Mouse (Mus musculus) myocyte (in vitro differentiated cells): ENCODE data around the gene Syna. TPM values are rescaled to one million over a fixed set of nuclear protein-coding genes. Genes with fewer than 3 reads are reported as not detected.

Experiments used
- H3K27me3 ChIP-seq: one replicate; pipeline ENCODE4 v1.6.1; 2011; ENCODE audit not compliant: control insufficient read depth, insufficient read depth, insufficient read length
- H3K36me3 ChIP-seq: one replicate; pipeline ENCODE4 v1.6.1; 2011; ENCODE audit not compliant: control insufficient read depth, insufficient read depth
- H3K4me2 ChIP-seq: one replicate; pipeline ENCODE4 v1.6.1; 2011; ENCODE audit warnings: low read depth, control low read depth
- H3K4me3 ChIP-seq: one replicate; pipeline ENCODE4 v1.5.1; 2011; ENCODE audit warnings: mild to moderate bottlenecking, control low read depth, moderate library complexity
- H3K79me2 ChIP-seq: one replicate; pipeline ENCODE4 v1.6.1; 2011; ENCODE audit not compliant: control insufficient read depth, insufficient read depth
- H3ac ChIP-seq: one replicate; pipeline ENCODE4 v1.6.1; 2011; ENCODE audit not compliant: control insufficient read depth, insufficient read length
- CEBPB ChIP-seq: IDR thresholded peaks from 2 replicates; pipeline ENCODE4 v1.6.1; 2011; ENCODE audit warnings: mild to moderate bottlenecking, moderate library complexity; ENCODE audit not compliant: poor library complexity, insufficient read depth, severe bottlenecking
- E2F4 ChIP-seq: IDR thresholded peaks from one replicate; pipeline ENCODE4 v1.6.1; 2011; ENCODE audit warnings: mild to moderate bottlenecking, control low read depth, moderate library complexity; ENCODE audit not compliant: insufficient read depth
- MAX ChIP-seq: IDR thresholded peaks from one replicate; pipeline ENCODE4 v1.6.1; 2011; ENCODE audit warnings: low read depth, mild to moderate bottlenecking, control low read depth
- MYOD1 ChIP-seq, 3 experiments: IDR thresholded peaks; one replicate each; pipeline ENCODE4 v1.6.1; 2011; ENCODE audit warnings: control low read depth in 2 of 3, low read depth in 2 of 3, mild to moderate bottlenecking in 2 of 3, moderate library complexity in 1 of 3; ENCODE audit not compliant: insufficient read length in 2 of 3, control insufficient read depth in 1 of 3
- MYOG ChIP-seq, 3 experiments: IDR thresholded peaks; one replicate each; pipeline ENCODE4 v1.6.1; 2011; ENCODE audit warnings: control low read depth in 2 of 3, low read depth in 2 of 3, mild to moderate bottlenecking in 2 of 3; ENCODE audit not compliant: insufficient read length in 2 of 3, control insufficient read depth in 1 of 3, insufficient read depth in 1 of 3
- POLR2A ChIP-seq: IDR thresholded peaks from one replicate; pipeline ENCODE4 v1.6.1; 2011; ENCODE audit warnings: low read depth, mild to moderate bottlenecking, control low read depth, moderate library complexity; ENCODE audit not compliant: insufficient read length
- POLR2AphosphoS2 ChIP-seq: IDR thresholded peaks from one replicate; pipeline ENCODE4 v1.6.1; 2011; ENCODE audit warnings: low read depth, control low read depth; ENCODE audit not compliant: insufficient read length
- REST ChIP-seq: IDR thresholded peaks from one replicate; pipeline ENCODE4 v1.6.1; 2011; ENCODE audit warnings: mild to moderate bottlenecking, control low read depth, moderate library complexity; ENCODE audit not compliant: insufficient read depth, insufficient read length
- SRF ChIP-seq: IDR thresholded peaks from one replicate; pipeline ENCODE4 v1.6.1; 2011; ENCODE audit warnings: low read depth; ENCODE audit not compliant: control insufficient read depth, insufficient read length
- TCF12 ChIP-seq: IDR thresholded peaks from one replicate; pipeline ENCODE4 v1.6.1; 2011; ENCODE audit warnings: mild to moderate bottlenecking, control low read depth; ENCODE audit not compliant: poor library complexity, insufficient read depth, severe bottlenecking
- TCF3 ChIP-seq: IDR thresholded peaks from one replicate; pipeline ENCODE4 v1.6.1; 2011; ENCODE audit warnings: low read depth, control low read depth; ENCODE audit not compliant: insufficient read length
- USF1 ChIP-seq: IDR thresholded peaks from one replicate; pipeline ENCODE4 v1.6.1; 2011; ENCODE audit warnings: low read depth, mild to moderate bottlenecking, control low read depth, moderate library complexity
- polyA plus RNA-seq: library from polyadenylated mRNA; unstranded; fragments of >200 nt; fragmentation: generic; extraction: Trizol; gene quantifications from one replicate; pipeline ENCODE4 v1.2.1, GENCODE M21; 2012; ENCODE audit warnings: missing spikeins

Syna gene
- polyA plus RNA-seq, 1 experiment, result 0.19 TPM

GRCm38 (mm10) chr5:134528488-134528887 is 31.5 kb downstream of the Syna start:
- no peaks in the 10 kb centered on the region for H3K79me2 ChIP-seq
- no peaks in the 10 kb centered on the region for H3K27me3 ChIP-seq
- no peak for TF ChIP-seq POLR2AphosphoS2
- H3K36me3 ChIP-seq, result no peaks in the 10 kb centered on the region
- no peak overlapping the region for H3ac ChIP-seq
- H3K4me2 ChIP-seq, result no peak overlapping the region
- no peak overlapping the region for H3K4me3 ChIP-seq

- H3K4me3 ChIP-seq, result no peak overlapping the region
- H3ac ChIP-seq, result no peak overlapping the region
- no peaks in the 10 kb centered on the region for H3K79me2 ChIP-seq
- no peaks in the 10 kb centered on the region for H3K36me3 ChIP-seq
- H3K27me3 ChIP-seq, result no peaks in the 10 kb centered on the region
- TF ChIP-seq POLR2AphosphoS2 (no peak), REST (no peak), MAX (no peak), SRF (no peak), TCF12 (no peak), CEBPB (no peak), TCF3 (no peak), MYOD1 (IDR thresholded peaks at IDR 0.05; ENCODE audit: control insufficient read depth in 1 of 3, insufficient read length in 2 of 3, low read depth in 2 of 3) (no peak), USF1 (no peak), POLR2A (no peak), MYOG (IDR thresholded peaks at IDR 0.05; ENCODE audit: control insufficient read depth in 1 of 3, insufficient read depth in 1 of 3, insufficient read length in 2 of 3, low read depth in 2 of 3) (no peak), E2F4 (no peak)
- no peak overlapping the region for H3K4me2 ChIP-seq
These were observed 33.8 kb downstream of the Syna start for GRCm38 (mm10) chr5:134525971-134526711.

GRCm38 (mm10) chr5:134523728-134524127 is 36.2 kb downstream of the Syna start:
- TF ChIP-seq MAX (no peak), MYOD1 (IDR thresholded peaks at IDR 0.05; ENCODE audit: control insufficient read depth in 1 of 3, insufficient read length in 2 of 3, low read depth in 2 of 3) (peak in 1 of 3 experiments; percentile 13), SRF (no peak), MYOG (IDR thresholded peaks at IDR 0.05; ENCODE audit: control insufficient read depth in 1 of 3, insufficient read depth in 1 of 3, insufficient read length in 2 of 3, low read depth in 2 of 3) (no peak)
- Histone ChIP-seq H3K36me3 (no peaks in the 10 kb centered on the region), H3K4me2 (no peak overlapping the region), H3K27me3 (no peaks in the 10 kb centered on the region), H3K4me3 (no peak overlapping the region), H3K79me2 (no peaks in the 10 kb centered on the region), H3ac (no peak overlapping the region)

GRCm38 (mm10) chr5:134522524-134522923 is 37.4 kb downstream of the Syna start:
- H3K4me3 ChIP-seq, result no peak overlapping the region
- TF ChIP-seq POLR2AphosphoS2, result no peak
- TF ChIP-seq POLR2A, result no peak
- TF ChIP-seq TCF3, result no peak
- no peak for TF ChIP-seq MYOG (IDR thresholded peaks at IDR 0.05; ENCODE audit: control insufficient read depth in 1 of 3, insufficient read depth in 1 of 3, insufficient read length in 2 of 3, low read depth in 2 of 3)
- no peak for TF ChIP-seq REST
- TF ChIP-seq CEBPB, result no peak
- no peak for TF ChIP-seq USF1
- TF ChIP-seq TCF12, result no peak
- no peak for TF ChIP-seq MAX
- no peak overlapping the region for H3ac ChIP-seq
- no peaks in the 10 kb centered on the region for H3K27me3 ChIP-seq
- no peaks in the 10 kb centered on the region for H3K36me3 ChIP-seq
- no peaks in the 10 kb centered on the region for H3K79me2 ChIP-seq
- no peak overlapping the region for H3K4me2 ChIP-seq

- H3K79me2 ChIP-seq, result no peaks in the 10 kb centered on the region
- no peak overlapping the region for H3K4me2 ChIP-seq
- H3K36me3 ChIP-seq, result no peaks in the 10 kb centered on the region
- TF ChIP-seq MYOG (IDR thresholded peaks at IDR 0.05; ENCODE audit: control insufficient read depth in 1 of 3, insufficient read depth in 1 of 3, insufficient read length in 2 of 3, low read depth in 2 of 3) (no peak), TCF12 (no peak), TCF3 (no peak), MAX (no peak), E2F4 (no peak), MYOD1 (IDR thresholded peaks at IDR 0.05; ENCODE audit: control insufficient read depth in 1 of 3, insufficient read length in 2 of 3, low read depth in 2 of 3) (no peak), POLR2A (no peak), SRF (no peak), POLR2AphosphoS2 (no peak), USF1 (no peak)
- no peak overlapping the region for H3ac ChIP-seq
- no peak overlapping the region for H3K4me3 ChIP-seq
- no peaks in the 10 kb centered on the region for H3K27me3 ChIP-seq
These were observed 38.2 kb downstream of the Syna start for GRCm38 (mm10) chr5:134521806-134522205.
